Mouse (Mus musculus): ENCODE data around the gene Atp8b2. TPM values are rescaled to one million over a fixed set of nuclear protein-coding genes. Genes with fewer than 3 reads are reported as not detected.

The Atp8b2 gene
- polyA plus RNA-seq, 1 experiment from 2014 or later, result 11.5 TPM

GRCm38 (mm10) chr3:89962751-89963220, 522 bp downstream of the Atp8b2 start:
- Histone ChIP-seq H3K9ac (ENCODE audit: low read length) (peak overlapping the region; percentile 84), H3K27ac (ENCODE audit: low read length) (peak overlapping the region; percentile 98), H3K4me2 (ENCODE audit: low read depth, low read length) (peak overlapping the region; percentile 93), H3K36me3 (ENCODE audit: control insufficient read depth, insufficient read depth) (peaks cover 8% of the 10 kb centered on the region), H3K27me3 (ENCODE audit: control insufficient read depth, insufficient read depth, low read length) (no peaks in the 10 kb centered on the region), H3K4me3 (ENCODE audit: low read length) (peak overlapping the region; percentile 92), H3K4me1 (ENCODE audit: control insufficient read depth, insufficient read depth, low read length) (peaks cover 36% of the 10 kb centered on the region), H3K9me3 (replicated peaks; ENCODE audit: control insufficient read depth, low read length) (no peaks in the 10 kb centered on the region)
- under 1% methylated on average over 19 of the region's 30 CpGs for WGBS
- peak; percentile 2 for ATAC-seq (replicated peaks; ENCODE audit: extremely low read depth, insufficient read depth, low FRiP score)

GRCm38 (mm10) chr3:89962059-89962750, 1.1 kb downstream of the Atp8b2 start:
- Histone ChIP-seq H3K4me1 (ENCODE audit: control insufficient read depth, insufficient read depth, low read length) (peaks cover 36% of the 10 kb centered on the region), H3K4me3 (ENCODE audit: low read length) (peak overlapping the region; percentile 92), H3K9ac (ENCODE audit: low read length) (peak overlapping the region; percentile 84), H3K36me3 (ENCODE audit: control insufficient read depth, insufficient read depth) (peaks cover 13% of the 10 kb centered on the region), H3K27ac (ENCODE audit: low read length) (peak overlapping the region; percentile 98), H3K9me3 (replicated peaks; ENCODE audit: control insufficient read depth, low read length) (no peaks in the 10 kb centered on the region), H3K27me3 (ENCODE audit: control insufficient read depth, insufficient read depth, low read length) (no peaks in the 10 kb centered on the region), H3K4me2 (ENCODE audit: low read depth, low read length) (peak overlapping the region; percentile 93)
- peak; percentile 15; the same call in 1 of the 2 replicates for ATAC-seq (replicated peaks; ENCODE audit: extremely low read depth, insufficient read depth, low FRiP score)
- WGBS, result 1% methylated on average over 14 of the region's 14 CpGs

- H3K9me3 ChIP-seq (replicated peaks; ENCODE audit: control insufficient read depth, low read length), result no peaks in the 10 kb centered on the region
- H3K36me3 ChIP-seq (ENCODE audit: control insufficient read depth, insufficient read depth), result peaks cover 19% of the 10 kb centered on the region
- no peaks in the 10 kb centered on the region for H3K27me3 ChIP-seq (ENCODE audit: control insufficient read depth, insufficient read depth, low read length)
- peak overlapping the region; percentile 84 for H3K9ac ChIP-seq (ENCODE audit: low read length)
- H3K27ac ChIP-seq (ENCODE audit: low read length), result peak overlapping the region; percentile 98
- H3K4me3 ChIP-seq (ENCODE audit: low read length), result peak overlapping the region; percentile 92
- no peak for ATAC-seq (replicated peaks; ENCODE audit: extremely low read depth, insufficient read depth, low FRiP score)
- peak overlapping the region; percentile 93 for H3K4me2 ChIP-seq (ENCODE audit: low read depth, low read length)
- H3K4me1 ChIP-seq (ENCODE audit: control insufficient read depth, insufficient read depth, low read length), result peaks cover 36% of the 10 kb centered on the region
- WGBS, result 30% methylated on average over 4 of the region's 4 CpGs
These were observed 1.9 kb downstream of the Atp8b2 start for GRCm38 (mm10) chr3:89961436-89961835.

- peak overlapping the region; percentile 21; the same call in 1 of the 2 replicates for H3K27ac ChIP-seq (ENCODE audit: low read length)
- peak overlapping the region; percentile 93 for H3K4me2 ChIP-seq (ENCODE audit: low read depth, low read length)
- no peaks in the 10 kb centered on the region for H3K27me3 ChIP-seq (ENCODE audit: control insufficient read depth, insufficient read depth, low read length)
- peak overlapping the region; percentile 75 for H3K9ac ChIP-seq (ENCODE audit: low read length)
- H3K4me1 ChIP-seq (ENCODE audit: control insufficient read depth, insufficient read depth, low read length), result peaks cover 36% of the 10 kb centered on the region
- H3K36me3 ChIP-seq (ENCODE audit: control insufficient read depth, insufficient read depth), result peaks cover 29% of the 10 kb centered on the region
- H3K4me3 ChIP-seq (ENCODE audit: low read length), result peak overlapping the region; percentile 64
- under 1% methylated on average over 30 of the region's 30 CpGs for WGBS
- H3K9me3 ChIP-seq (replicated peaks; ENCODE audit: control insufficient read depth, low read length), result no peaks in the 10 kb centered on the region
- ATAC-seq (replicated peaks; ENCODE audit: extremely low read depth, insufficient read depth, low FRiP score), result peak; percentile 88
These were observed 2.8 kb downstream of the Atp8b2 start for GRCm38 (mm10) chr3:89960469-89960868.

- Histone ChIP-seq H3K4me1 (ENCODE audit: control insufficient read depth, insufficient read depth, low read length) (peaks cover 30% of the 10 kb centered on the region), H3K27ac (ENCODE audit: low read length) (no peak overlapping the region), H3K4me2 (ENCODE audit: low read depth, low read length) (peak overlapping the region; percentile 93; the same call in 1 of the 2 replicates), H3K4me3 (ENCODE audit: low read length) (peak overlapping the region; percentile 64; the same call in 1 of the 2 replicates), H3K9ac (ENCODE audit: low read length) (0 out of 2 replicates have a peak overlapping the region, but pooled peaks have one; percentile 16), H3K27me3 (ENCODE audit: control insufficient read depth, insufficient read depth, low read length) (no peaks in the 10 kb centered on the region), H3K9me3 (replicated peaks; ENCODE audit: control insufficient read depth, low read length) (no peaks in the 10 kb centered on the region), H3K36me3 (ENCODE audit: control insufficient read depth, insufficient read depth) (peaks cover 32% of the 10 kb centered on the region)
- ATAC-seq (replicated peaks; ENCODE audit: extremely low read depth, insufficient read depth, low FRiP score), result no peak
- WGBS, result 66% methylated on average over 4 of the region's 4 CpGs
These were observed 3.9 kb downstream of the Atp8b2 start for GRCm38 (mm10) chr3:89959435-89959834.

DNA sequence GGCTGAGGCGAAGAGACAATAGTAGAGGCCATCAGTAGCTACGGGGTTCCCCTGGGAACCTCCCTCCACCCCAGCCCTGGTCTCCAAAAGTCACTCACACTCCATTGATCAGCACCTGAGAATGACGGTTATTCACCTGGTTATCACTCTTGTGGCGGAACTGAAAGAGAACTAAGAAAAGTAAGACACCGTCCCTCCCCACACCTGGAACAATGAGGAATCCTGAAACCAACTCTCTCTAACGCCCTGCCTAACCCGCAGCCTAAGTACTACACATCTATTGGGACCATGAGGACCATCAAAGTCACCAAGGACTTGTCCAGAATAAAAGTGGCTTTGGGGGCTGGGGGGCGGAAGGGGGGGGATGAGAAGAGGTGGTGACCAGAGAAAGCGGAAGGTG, 5.4 kb downstream of the Atp8b2 start:
- Histone ChIP-seq H3K27ac (ENCODE audit: low read length) (no peak overlapping the region), H3K9ac (ENCODE audit: low read length) (no peak overlapping the region), H3K4me3 (ENCODE audit: low read length) (no peak overlapping the region), H3K27me3 (ENCODE audit: control insufficient read depth, insufficient read depth, low read length) (no peaks in the 10 kb centered on the region), H3K36me3 (ENCODE audit: control insufficient read depth, insufficient read depth) (peaks cover 40% of the 10 kb centered on the region), H3K4me2 (ENCODE audit: low read depth, low read length) (no peak overlapping the region), H3K9me3 (replicated peaks; ENCODE audit: control insufficient read depth, low read length) (no peaks in the 10 kb centered on the region), H3K4me1 (ENCODE audit: control insufficient read depth, insufficient read depth, low read length) (peaks cover 27% of the 10 kb centered on the region)
- no peak for ATAC-seq (replicated peaks; ENCODE audit: extremely low read depth, insufficient read depth, low FRiP score)
- WGBS, result 94% methylated on average over 9 of the region's 9 CpGs

DNA sequence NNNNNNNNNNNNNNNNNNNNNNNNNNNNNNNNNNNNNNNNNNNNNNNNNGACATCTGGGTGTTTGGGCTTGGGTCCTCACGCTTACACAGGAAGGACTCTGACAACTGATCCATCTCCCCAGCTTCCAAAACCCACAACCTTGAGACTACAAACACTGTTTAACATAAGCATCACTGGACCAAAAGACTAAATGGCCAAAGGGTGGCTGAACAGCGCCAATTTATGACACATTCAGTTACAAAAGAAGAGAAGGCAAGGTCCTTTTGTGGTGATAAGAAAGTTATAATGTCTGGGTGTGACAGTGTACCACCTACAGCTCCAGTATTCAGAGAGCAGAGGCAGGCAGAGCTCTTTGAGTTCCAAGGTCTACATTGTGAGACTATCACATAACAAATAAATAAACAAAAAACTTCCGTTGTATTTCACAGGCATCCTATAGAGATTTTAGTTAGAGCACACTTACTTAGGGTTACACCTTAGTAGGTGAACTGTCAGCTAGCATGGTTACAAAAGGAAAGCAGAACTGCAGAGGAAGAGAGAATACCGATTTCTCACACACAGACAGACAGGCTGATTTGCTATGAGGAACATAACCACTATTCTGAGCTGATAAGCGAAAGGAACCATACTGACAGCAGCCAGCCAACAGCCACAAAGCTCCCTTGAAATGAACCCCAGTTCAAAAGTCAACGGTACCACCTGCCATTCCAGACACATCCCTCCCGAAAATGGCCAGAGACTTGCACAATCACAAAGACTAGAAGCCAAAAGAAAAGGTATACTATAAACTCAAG, 6.9 kb downstream of the Atp8b2 start:
- H3K9me3 ChIP-seq (replicated peaks; ENCODE audit: control insufficient read depth, low read length), result no peaks in the 10 kb centered on the region
- H3K27me3 ChIP-seq (ENCODE audit: control insufficient read depth, insufficient read depth, low read length), result no peaks in the 10 kb centered on the region
- H3K4me3 ChIP-seq (ENCODE audit: low read length), result no peak overlapping the region
- 92% methylated on average over 7 of the region's 7 CpGs for WGBS
- no peak overlapping the region for H3K27ac ChIP-seq (ENCODE audit: low read length)
- H3K9ac ChIP-seq (ENCODE audit: low read length), result no peak overlapping the region
- no peak overlapping the region for H3K4me2 ChIP-seq (ENCODE audit: low read depth, low read length)
- H3K4me1 ChIP-seq (ENCODE audit: control insufficient read depth, insufficient read depth, low read length), result peaks cover 19% of the 10 kb centered on the region
- H3K36me3 ChIP-seq (ENCODE audit: control insufficient read depth, insufficient read depth), result peaks cover 55% of the 10 kb centered on the region
- no peak for ATAC-seq (replicated peaks; ENCODE audit: extremely low read depth, insufficient read depth, low FRiP score)

GRCm38 (mm10) chr3:89953420-89953819, 9.9 kb downstream of the Atp8b2 start:
- Histone ChIP-seq H3K27me3 (ENCODE audit: control insufficient read depth, insufficient read depth, low read length) (no peaks in the 10 kb centered on the region), H3K9ac (ENCODE audit: low read length) (no peak overlapping the region), H3K36me3 (ENCODE audit: control insufficient read depth, insufficient read depth) (peaks cover 79% of the 10 kb centered on the region), H3K4me2 (ENCODE audit: low read depth, low read length) (no peak overlapping the region), H3K27ac (ENCODE audit: low read length) (no peak overlapping the region), H3K4me3 (ENCODE audit: low read length) (no peak overlapping the region), H3K4me1 (ENCODE audit: control insufficient read depth, insufficient read depth, low read length) (peaks cover 6% of the 10 kb centered on the region; the same call in 1 of the 2 replicates), H3K9me3 (replicated peaks; ENCODE audit: control insufficient read depth, low read length) (no peaks in the 10 kb centered on the region)
- ATAC-seq (replicated peaks; ENCODE audit: extremely low read depth, insufficient read depth, low FRiP score), result no peak; the same call in 1 of the 2 replicates
- 4% methylated on average over 4 of the region's 4 CpGs for WGBS

GRCm38 (mm10) chr3:89948655-89949054, 14.7 kb downstream of the Atp8b2 start:
- Histone ChIP-seq H3K27ac (ENCODE audit: low read length) (no peak overlapping the region), H3K4me3 (ENCODE audit: low read length) (no peak overlapping the region), H3K36me3 (ENCODE audit: control insufficient read depth, insufficient read depth) (peaks cover 89% of the 10 kb centered on the region), H3K27me3 (ENCODE audit: control insufficient read depth, insufficient read depth, low read length) (no peaks in the 10 kb centered on the region), H3K9ac (ENCODE audit: low read length) (no peak overlapping the region), H3K9me3 (replicated peaks; ENCODE audit: control insufficient read depth, low read length) (no peaks in the 10 kb centered on the region), H3K4me1 (ENCODE audit: control insufficient read depth, insufficient read depth, low read length) (peaks cover 6% of the 10 kb centered on the region; the same call in 1 of the 2 replicates), H3K4me2 (ENCODE audit: low read depth, low read length) (no peak overlapping the region)
- 39% methylated on average over 6 of the region's 6 CpGs for WGBS
- ATAC-seq (replicated peaks; ENCODE audit: extremely low read depth, insufficient read depth, low FRiP score), result peak; percentile 38; the same call in 1 of the 2 replicates
